ENCODE assay signal across 25 mouse cellular contexts in genomic region chr13:42990051-42990450, GRCm38 (mm10).
DNase-seq lines count a peak whose midpoint lies in the region; ATAC-seq lines count a peak whose summit lies in the region.
"Had no signal": no experiment of that assay in that cellular context is flagged by ENCODE, and none has a peak within 500 bp of the region (broad histone marks: within the 10 kb centered on the region; RNA-seq: fewer than 3 reads in every experiment).

No protein-coding gene starts in this region.

- H3K4me2 ChIP-seq in kidney, embryonic 16.5 days (replicated peaks; ENCODE audit: low read depth, low read length) = no peak overlapping the region
- H3K4me2 ChIP-seq in intestine, embryonic 16.5 days (ENCODE audit: low read depth, low read length) = no peak overlapping the region
- H3K4me2 ChIP-seq: embryonic facial prominence, embryonic 12.5 days; embryonic facial prominence, embryonic 15.5 days; heart, embryonic 13.5 days; hindbrain, embryonic 12.5 days; hindbrain, embryonic 15.5 days had no signal

- H3K4me1 ChIP-seq in kidney, embryonic 16.5 days (ENCODE audit: insufficient read depth, low read length) = 0 out of 2 replicates have a peak, but pooled peaks cover 3% of the 10 kb centered on the region
- no peaks in the 10 kb centered on the region for H3K4me1 ChIP-seq in intestine, embryonic 16.5 days (ENCODE audit: control insufficient read depth, insufficient read depth, low read length)
- H3K4me1 ChIP-seq: embryonic facial prominence, embryonic 12.5 days; embryonic facial prominence, embryonic 15.5 days; heart, embryonic 10.5 days; hindbrain, embryonic 12.5 days had no signal

- H3K27me3 ChIP-seq in kidney, embryonic 16.5 days (ENCODE audit: insufficient read depth, low read length) = no peaks in the 10 kb centered on the region
- H3K27me3 ChIP-seq in intestine, embryonic 16.5 days (replicated peaks; ENCODE audit: control insufficient read depth, insufficient read depth, low read length) = no peaks in the 10 kb centered on the region
- H3K27me3 ChIP-seq: embryonic facial prominence, embryonic 12.5 days; embryonic facial prominence, embryonic 15.5 days; heart, embryonic 13.5 days; hindbrain, embryonic 12.5 days; hindbrain, embryonic 15.5 days had no signal

- no peak overlapping the region for H3K4me3 ChIP-seq in kidney, embryonic 16.5 days (ENCODE audit: low read length)
- H3K4me3 ChIP-seq in intestine, embryonic 16.5 days (ENCODE audit: low read length) = no peak overlapping the region
- H3K4me3 ChIP-seq: embryonic facial prominence, embryonic 12.5 days; embryonic facial prominence, embryonic 15.5 days; heart, adult 2 months; heart, embryonic 10.5 days; heart, embryonic 13.5 days; hindbrain, embryonic 12.5 days; hindbrain, embryonic 15.5 days had no signal

- H3K36me3 ChIP-seq in kidney, embryonic 16.5 days (ENCODE audit: insufficient read depth, low read length) = no peaks in the 10 kb centered on the region
- H3K36me3 ChIP-seq in intestine, embryonic 16.5 days (ENCODE audit: control insufficient read depth, insufficient read depth, low read length) = no peaks in the 10 kb centered on the region
- H3K36me3 ChIP-seq: embryonic facial prominence, embryonic 12.5 days; embryonic facial prominence, embryonic 15.5 days; heart, embryonic 10.5 days; heart, embryonic 13.5 days; hindbrain, embryonic 12.5 days; hindbrain, embryonic 15.5 days had no signal

- DNase-seq in adrenal gland, adult 2 months = peak; percentile 12
- DNase-seq in adrenal gland, postnatal 36 days = no peak
- DNase-seq in kidney, adult 8-10 months = no peak
- peak; percentile 55 for DNase-seq in 3T3-L1 (ENCODE audit: low read depth, low spot score)
- no peak for DNase-seq in right cerebral cortex, adult 18-20 months
- DNase-seq in B cell, adult 2 months = no peak
- DNase-seq: adrenal gland, postnatal 10 days; cerebellum, adult 11 months; cerebellum, adult 2 months; cerebellum, adult 9-11 months; cerebellum, postnatal 25 days; forebrain, postnatal 0 days; gastrocnemius, postnatal 25 days; heart, adult 2 months; heart, postnatal 14 days had no signal

- 63% methylated on average over 3 of the region's 3 CpGs for WGBS in kidney, embryonic 16.5 days
- 76% methylated on average over 3 of the region's 3 CpGs for WGBS in intestine, embryonic 16.5 days

- H3K9me3 ChIP-seq in kidney, embryonic 16.5 days (ENCODE audit: low read length) = peaks cover 5% of the 10 kb centered on the region; the same call in 1 of the 2 replicates
- H3K9me3 ChIP-seq in intestine, embryonic 16.5 days (ENCODE audit: control insufficient read depth, low read length) = no peaks in the 10 kb centered on the region
- H3K9me3 ChIP-seq: embryonic facial prominence, embryonic 12.5 days; heart, embryonic 10.5 days; hindbrain, embryonic 12.5 days; hindbrain, embryonic 15.5 days had no signal

- no peak for ATAC-seq in kidney, embryonic 16.5 days (ENCODE audit: low FRiP score, low TSS enrichment)
- peak; percentile 67 for ATAC-seq in intestine, embryonic 16.5 days
- ATAC-seq: CD4-positive, CD25-positive, alpha-beta regulatory T cell, adult 4 months; forebrain, embryonic 14.5 days; forebrain, postnatal 0 days had no signal

- no peak overlapping the region for H3K9ac ChIP-seq in kidney, embryonic 16.5 days (replicated peaks; ENCODE audit: low read length)
- no peak overlapping the region for H3K9ac ChIP-seq in intestine, embryonic 16.5 days (ENCODE audit: low read depth, low read length)
- H3K9ac ChIP-seq: embryonic facial prominence, embryonic 12.5 days; embryonic facial prominence, embryonic 15.5 days; forebrain, postnatal 0 days; heart, embryonic 13.5 days; hindbrain, embryonic 12.5 days; hindbrain, embryonic 15.5 days had no signal

- H3K27ac ChIP-seq in kidney, embryonic 16.5 days (ENCODE audit: low read length) = peak overlapping the region; percentile 50; the same call in 1 of the 2 replicates
- peak overlapping the region; percentile 31; the same call in 1 of the 2 replicates for H3K27ac ChIP-seq in intestine, embryonic 16.5 days (ENCODE audit: low read length)
- H3K27ac ChIP-seq: embryonic facial prominence, embryonic 12.5 days; embryonic facial prominence, embryonic 15.5 days; heart, adult 2 months; heart, embryonic 10.5 days; heart, embryonic 13.5 days; hindbrain, embryonic 12.5 days; hindbrain, embryonic 15.5 days had no signal

Comparison
In these comparisons a context has a peak if more than half of its experiments do, and no peak if none do; other contexts are left out.
1. DNase-seq: peak in adrenal gland, adult 2 months (single experiment) and 3T3-L1 (single experiment); none in adrenal gland, postnatal 36 days (0 of 2), kidney, adult 8-10 months (0 of 2), right cerebral cortex, adult 18-20 months (single experiment) and B cell, adult 2 months (0 of 2).